Comparison of ENCODE assay signal across 10 mouse cellular contexts in genomic region chr4:44905651-44906271, GRCm38 (mm10).
DNase-seq lines count a peak whose midpoint lies in the region; ATAC-seq and TF ChIP-seq lines count a peak whose summit lies in the region.
"Had no signal": no experiment of that assay in that cellular context is flagged by ENCODE, and none has a peak within 500 bp of the region (broad histone marks: within the 10 kb centered on the region; RNA-seq: fewer than 3 reads in every experiment).

No protein-coding gene starts in this region.

- no peak overlapping the region for H3K4me2 ChIP-seq in limb, embryonic 11.5 days (ENCODE audit: low read depth, severe bottlenecking)
- no peak overlapping the region for H3K4me2 ChIP-seq in lung, postnatal 0 days (replicated peaks; ENCODE audit: low read depth, low read length)

- DNase-seq in limb, embryonic 11.5 days (ENCODE audit: low spot score), result peak; percentile 22
- DNase-seq in limb, embryonic 10.5 days (ENCODE audit: low spot score), result no peak
- peak; percentile 70 for DNase-seq in embryo, embryonic 10.5 days (ENCODE audit: low spot score)
- DNase-seq in lung, postnatal 0 days (ENCODE audit: low spot score), result peak; percentile 50
- DNase-seq in retina, postnatal 7 days (ENCODE audit: low read depth, low spot score), result peak; percentile 21
- no peak for DNase-seq in adipocyte (ENCODE audit: low spot score)
- DNase-seq in kidney, postnatal 4 days, result no peak
- no peak for DNase-seq in gastrocnemius, adult 8-10 months (ENCODE audit: low spot score in 2 of 2)

- H3K9ac ChIP-seq in limb, embryonic 11.5 days (ENCODE audit: low read length), result no peak overlapping the region
- no peak overlapping the region for H3K9ac ChIP-seq in lung, postnatal 0 days (replicated peaks; ENCODE audit: low read depth)

- peaks cover 3% of the 10 kb centered on the region; the same call in 1 of the 2 replicates for H3K4me1 ChIP-seq in limb, embryonic 11.5 days (ENCODE audit: control insufficient read depth, insufficient read depth, low read length)
- peaks cover 10% of the 10 kb centered on the region for H3K4me1 ChIP-seq in limb, embryonic 10.5 days
- no peaks in the 10 kb centered on the region for H3K4me1 ChIP-seq in lung, postnatal 0 days (ENCODE audit: insufficient read depth, low read depth, low read length)

- no peaks in the 10 kb centered on the region for H3K36me3 ChIP-seq in limb, embryonic 11.5 days (ENCODE audit: control insufficient read depth, insufficient read depth, low read length)
- no peaks in the 10 kb centered on the region for H3K36me3 ChIP-seq in limb, embryonic 10.5 days
- H3K36me3 ChIP-seq in lung, postnatal 0 days (ENCODE audit: insufficient read depth, low read length), result no peaks in the 10 kb centered on the region

- TF ChIP-seq CTCF in lung, postnatal 0 days (IDR thresholded peaks at IDR 0.05), result no peak

- H3K4me3 ChIP-seq in limb, embryonic 11.5 days (ENCODE audit: low read depth, low read length), result no peak overlapping the region
- H3K4me3 ChIP-seq in limb, embryonic 10.5 days, result no peak overlapping the region
- H3K4me3 ChIP-seq in lung, postnatal 0 days (ENCODE audit: low read depth, low read length), result no peak overlapping the region

- no peak overlapping the region for H3K27ac ChIP-seq in limb, embryonic 11.5 days (replicated peaks; ENCODE audit: low read depth, low read length)
- no peak overlapping the region; the same call in 1 of the 2 replicates for H3K27ac ChIP-seq in limb, embryonic 10.5 days
- no peak overlapping the region for H3K27ac ChIP-seq in lung, postnatal 0 days (ENCODE audit: low read length)
- H3K27ac ChIP-seq: macrophage had no signal

- H3K9me3 ChIP-seq in limb, embryonic 11.5 days (ENCODE audit: control insufficient read depth, low read length), result no peaks in the 10 kb centered on the region
- no peaks in the 10 kb centered on the region for H3K9me3 ChIP-seq in limb, embryonic 10.5 days (replicated peaks)
- no peaks in the 10 kb centered on the region for H3K9me3 ChIP-seq in lung, postnatal 0 days (ENCODE audit: low read length)
- H3K9me3 ChIP-seq: G1E had no signal

- H3K27me3 ChIP-seq in limb, embryonic 11.5 days (ENCODE audit: control insufficient read depth, insufficient read depth, low read length), result no peaks in the 10 kb centered on the region
- no peaks in the 10 kb centered on the region for H3K27me3 ChIP-seq in limb, embryonic 10.5 days (ENCODE audit: low read depth, poor library complexity, severe bottlenecking)
- H3K27me3 ChIP-seq in lung, postnatal 0 days (replicated peaks; ENCODE audit: insufficient read depth, low read length), result no peaks in the 10 kb centered on the region

- ATAC-seq in limb, embryonic 11.5 days (ENCODE audit: insufficient number of reproducible peaks, low FRiP score, low TSS enrichment, low read depth), result no peak
- ATAC-seq in lung, postnatal 0 days, result peak; percentile 58

- 55% methylated on average over 11 of the region's 11 CpGs for WGBS in limb, embryonic 11.5 days
- WGBS in limb, embryonic 10.5 days, result 61% methylated on average over 11 of the region's 11 CpGs
- 26% methylated on average over 11 of the region's 11 CpGs for WGBS in lung, postnatal 0 days

- TF ChIP-seq EP300 in lung, postnatal 0 days (IDR thresholded peaks at IDR 0.05), result no peak

Comparison
In these comparisons a context has a peak if more than half of its experiments do, and no peak if none do; other contexts are left out.
1. DNase-seq: peak in limb, embryonic 11.5 days (single experiment), embryo, embryonic 10.5 days (single experiment), lung, postnatal 0 days (single experiment) and retina, postnatal 7 days (single experiment); none in limb, embryonic 10.5 days (single experiment), adipocyte (single experiment), kidney, postnatal 4 days (0 of 2) and gastrocnemius, adult 8-10 months (0 of 2).